Mouse (Mus musculus) adrenal gland, postnatal 10 days (tissue): ENCODE data around the gene Lrsam1. TPM values are rescaled to one million over a fixed set of nuclear protein-coding genes. Genes with fewer than 3 reads are reported as not detected.

Experiments
- DNase-seq: peaks from one replicate; pipeline ENCODE4 v3.0.0; 2021; ENCODE audit warnings: mixed read lengths
- total RNA-seq, 2 experiments: library from RNA; stranded (reverse); gene quantifications; 2 replicates each; pipeline ENCODE4 v1.2.3; 2021

Lrsam1 gene
- total RNA-seq, 2 experiments from 2014 or later = 14.6 to 23.7 TPM

DNA sequence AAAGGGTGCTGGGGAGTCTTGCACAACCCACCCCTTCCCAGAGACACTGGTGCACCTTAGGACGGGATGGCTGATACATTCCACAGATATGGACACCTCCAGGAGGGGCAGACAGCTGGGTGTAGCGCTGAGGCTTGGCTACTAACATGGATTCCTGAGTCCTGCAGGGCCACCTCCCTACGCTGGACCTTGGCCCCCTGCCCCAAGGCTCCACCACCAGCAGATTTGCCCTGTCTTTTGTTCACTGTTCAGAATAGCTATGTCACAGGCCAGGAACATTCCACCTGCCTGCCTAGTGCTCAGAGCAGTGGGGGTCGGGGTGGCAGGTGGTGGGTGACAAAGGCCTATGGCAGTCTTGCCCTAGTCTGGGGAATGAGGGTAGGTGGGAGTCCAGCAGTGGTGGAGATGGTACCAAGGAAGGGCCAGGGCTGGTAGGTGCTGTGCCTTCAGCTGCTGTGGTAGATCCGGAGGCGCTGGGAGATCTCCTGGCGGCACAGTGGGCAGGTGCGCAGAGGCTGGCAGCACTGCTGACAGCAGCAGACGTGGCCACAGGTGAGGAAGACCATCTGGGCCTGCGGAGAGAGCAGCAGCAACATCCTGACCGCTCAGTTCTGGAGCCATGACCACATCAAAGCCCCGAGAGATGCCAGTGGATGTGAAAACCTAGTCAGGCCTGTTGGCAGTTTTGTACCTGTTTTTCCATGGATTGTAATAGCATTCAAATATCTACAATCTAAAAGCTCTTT, 34.9 kb downstream of the Lrsam1 start:
- no peak for DNase-seq

DNA sequence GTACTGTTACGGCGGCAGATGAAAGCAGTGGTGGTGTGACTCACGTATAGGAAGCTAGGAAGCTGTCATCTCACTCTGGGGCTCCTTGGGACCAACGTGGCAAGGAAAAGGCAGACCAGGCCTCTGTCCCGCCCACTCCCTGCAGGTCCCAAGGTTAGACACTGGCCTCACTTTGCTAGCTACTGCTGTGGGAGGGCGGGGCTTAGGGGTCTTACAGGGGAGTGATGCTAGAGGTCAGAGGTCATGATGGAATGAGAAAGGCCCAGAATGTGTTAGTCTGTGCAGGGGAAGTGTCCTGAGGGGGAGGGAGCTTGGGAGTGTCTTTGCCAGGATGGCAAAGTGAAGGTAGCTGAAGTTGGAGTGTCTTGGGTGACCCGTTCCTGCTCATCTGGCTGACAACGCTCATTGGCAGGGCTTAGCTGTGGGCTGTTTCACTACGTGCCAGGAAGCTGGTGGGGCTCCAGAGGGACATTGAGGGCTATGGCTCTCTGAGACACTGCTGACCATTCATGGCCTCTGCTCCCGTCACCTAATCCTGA, 37.0 kb downstream of the Lrsam1 start:
- DNase-seq = no peak

GRCm38 (mm10) chr2:32923551-32924250, 37.7 kb downstream of the Lrsam1 start:
- DNase-seq = no peak

GRCm38 (mm10) chr2:32922564-32922963, 38.9 kb downstream of the Lrsam1 start:
- DNase-seq = no peak

DNA sequence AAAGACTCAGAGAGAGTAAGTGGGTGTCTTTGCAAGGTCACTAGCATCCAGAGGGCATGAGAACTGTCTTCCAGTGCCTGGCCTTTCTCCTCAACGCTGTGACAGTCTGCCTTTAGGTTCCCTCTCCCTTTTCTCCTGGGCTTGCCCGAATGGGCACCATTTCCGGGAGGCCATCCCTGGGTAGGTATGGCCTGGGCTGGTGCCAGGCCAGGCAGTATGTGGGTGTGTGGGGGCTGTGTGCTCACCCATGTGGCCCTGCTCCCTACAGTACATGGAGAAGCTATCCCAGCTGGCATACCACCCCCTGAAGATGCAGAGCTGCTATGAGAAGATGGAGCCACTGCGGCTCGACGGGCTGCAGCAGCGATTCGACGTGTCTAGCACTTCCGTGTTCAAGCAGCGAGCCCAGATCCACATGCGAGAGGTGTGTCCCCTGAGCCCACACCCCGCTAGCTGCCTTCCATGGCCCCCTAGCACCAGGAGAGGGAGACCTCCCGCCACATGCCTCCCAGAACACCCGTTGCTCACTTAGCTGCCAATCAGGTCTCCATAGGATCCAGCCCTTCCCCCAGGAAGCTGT, 39.5 kb downstream of the Lrsam1 start:
- DNase-seq = no peak

DNA sequence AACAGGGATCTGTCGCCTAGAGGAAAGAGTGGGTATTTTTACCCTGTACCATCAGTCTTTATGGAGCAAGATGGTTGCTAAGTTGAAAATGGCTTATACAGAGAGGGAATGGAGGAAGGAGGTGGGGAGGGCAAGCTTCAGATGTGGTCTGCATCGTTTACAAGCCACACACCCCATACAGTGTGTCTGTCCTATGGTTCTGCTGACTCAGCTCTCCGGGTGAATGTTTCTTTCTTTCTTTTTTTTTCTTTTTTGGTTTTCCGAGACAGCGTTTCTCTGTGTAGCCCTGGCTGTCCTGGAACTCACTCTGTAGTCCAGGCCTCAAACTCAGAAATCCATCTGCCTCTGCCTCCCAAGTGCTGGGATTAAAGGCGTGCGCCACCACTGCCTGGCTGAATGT, 40.2 kb downstream of the Lrsam1 start:
- DNase-seq = no peak

- no peak for DNase-seq
These were observed 43.0 kb downstream of the Lrsam1 start for GRCm38 (mm10) chr2:32918391-32918790.

DNA sequence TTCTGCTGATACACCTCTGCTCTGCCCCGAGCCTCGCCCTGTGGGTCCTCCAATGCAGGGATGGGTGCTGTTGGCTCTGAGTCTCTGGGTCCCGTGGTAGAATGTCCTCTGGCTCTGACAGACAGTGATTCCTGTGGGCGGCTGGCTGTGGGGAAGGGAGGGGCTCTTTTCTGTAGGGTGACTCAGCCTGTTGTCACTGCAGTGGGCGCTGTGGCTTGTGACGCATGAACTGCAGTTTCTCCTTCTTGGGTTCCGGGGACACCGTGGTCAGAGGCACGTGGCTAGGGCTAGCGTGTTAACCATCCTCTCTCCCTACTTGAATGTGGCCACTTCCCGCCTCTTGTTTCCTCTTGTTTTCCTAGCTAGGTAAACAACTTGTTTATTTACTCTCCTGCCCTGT, 43.9 kb downstream of the Lrsam1 start:
- DNase-seq = peak; percentile 53

GRCm38 (mm10) chr2:32914896-32915295, 46.5 kb downstream of the Lrsam1 start:
- peak; percentile 68 for DNase-seq

GRCm38 (mm10) chr2:32914362-32914761, 47.1 kb downstream of the Lrsam1 start:
- DNase-seq = peak; percentile 64

GRCm38 (mm10) chr2:32912210-32912804, 49.1 kb downstream of the Lrsam1 start:
- DNase-seq = peak; percentile 89

- DNase-seq = no peak
These were observed 49.7 kb downstream of the Lrsam1 start for GRCm38 (mm10) chr2:32911639-32912182.

DNA sequence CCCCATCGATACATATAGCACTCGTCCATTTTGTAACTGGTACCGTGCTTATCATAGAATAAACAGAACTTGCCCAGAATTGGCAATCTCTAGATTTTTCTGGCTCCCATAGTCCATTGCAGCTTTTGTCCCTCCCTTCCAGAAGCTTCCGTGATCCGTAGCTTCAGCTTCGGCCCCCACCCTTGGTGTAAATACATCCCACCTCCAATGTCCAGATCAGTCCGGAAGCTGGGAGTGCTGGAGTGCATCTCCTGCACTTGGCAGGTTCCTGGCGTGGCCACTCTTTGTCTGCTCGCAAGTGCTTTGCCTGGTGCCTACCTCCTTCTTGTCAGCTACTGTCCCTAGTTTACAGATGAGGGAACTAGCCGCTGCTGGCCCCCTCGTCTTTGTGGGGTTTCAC, 52.6 kb downstream of the Lrsam1 start:
- peak; percentile 21 for DNase-seq

GRCm38 (mm10) chr2:32908272-32908671, 53.1 kb downstream of the Lrsam1 start:
- peak; percentile 56 for DNase-seq

GRCm38 (mm10) chr2:32907442-32907841, 54.0 kb downstream of the Lrsam1 start:
- DNase-seq = no peak

- no peak for DNase-seq
These were observed 56.1 kb downstream of the Lrsam1 start for GRCm38 (mm10) chr2:32905297-32905696.

DNA sequence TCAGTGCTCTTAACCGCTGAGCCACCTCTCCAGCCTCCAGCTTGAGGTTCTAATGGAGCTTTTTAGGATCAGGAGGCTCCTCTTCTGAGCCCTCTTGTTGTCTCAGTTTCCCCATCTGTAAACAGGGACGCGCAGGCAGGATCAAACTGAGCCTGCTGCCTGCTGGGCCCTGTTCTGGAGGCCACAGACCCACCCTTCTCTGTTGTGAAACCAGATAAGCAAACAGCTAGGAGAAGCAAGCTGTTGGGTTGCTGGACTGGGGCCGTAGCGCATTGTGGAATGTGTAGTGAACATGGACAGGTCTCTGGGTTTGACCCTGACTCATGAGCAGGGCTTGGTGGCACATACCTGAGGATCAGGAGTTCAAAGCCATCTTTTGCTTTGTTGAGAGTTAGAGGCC, 56.8 kb downstream of the Lrsam1 start:
- DNase-seq = no peak

GRCm38 (mm10) chr2:32903470-32903869, 57.9 kb downstream of the Lrsam1 start:
- peak; percentile 48 for DNase-seq

GRCm38 (mm10) chr2:32902126-32902525, 59.3 kb downstream of the Lrsam1 start:
- no peak for DNase-seq

DNA sequence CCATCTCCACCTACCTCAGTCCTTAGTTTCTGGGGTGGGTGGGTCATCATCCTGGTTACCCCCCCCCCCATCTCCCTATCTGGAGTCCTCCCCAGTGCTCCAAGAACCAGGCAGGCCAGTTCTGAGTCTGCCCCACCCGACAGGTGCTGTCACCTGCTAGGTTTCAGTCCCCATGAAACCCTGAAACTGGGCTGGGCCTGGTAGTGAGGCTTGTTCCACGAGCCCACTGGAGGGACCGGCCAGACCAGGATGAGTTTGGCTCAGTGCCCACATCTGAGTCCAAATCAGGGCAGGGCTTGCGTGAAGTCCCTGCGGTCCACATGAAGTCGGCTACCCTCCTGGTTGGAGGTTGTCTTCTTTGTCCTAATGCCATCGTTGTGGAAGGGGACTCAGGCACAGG, 62.4 kb downstream of the Lrsam1 start:
- no peak for DNase-seq

GRCm38 (mm10) chr2:32896507-32897147, 64.8 kb downstream of the Lrsam1 start:
- no peak for DNase-seq

DNA sequence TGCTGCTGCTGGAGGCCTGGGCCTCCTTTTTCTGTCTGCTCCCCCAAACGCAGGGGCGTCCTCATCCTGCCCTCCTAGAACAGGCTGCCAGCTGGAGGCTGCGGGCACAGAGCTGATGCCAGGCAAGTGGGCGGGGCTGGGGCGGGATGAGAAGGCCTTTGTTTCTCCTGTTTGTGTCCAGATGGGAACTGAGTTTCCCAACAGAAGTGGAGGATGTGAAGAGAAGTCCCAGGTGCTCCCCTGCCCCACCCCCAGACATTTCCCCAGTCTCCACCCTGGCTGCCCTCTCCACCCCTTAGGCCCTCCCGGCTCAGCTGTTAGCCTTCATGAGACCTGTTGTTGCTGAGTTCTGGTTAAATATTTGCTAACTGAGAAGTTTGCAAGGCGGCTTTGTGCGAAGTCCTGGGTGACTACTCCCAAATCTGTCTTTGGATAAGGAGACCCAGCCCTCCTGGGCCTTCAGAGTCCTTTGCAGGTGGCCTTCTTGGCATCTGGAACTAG, 65.8 kb downstream of the Lrsam1 start:
- no peak for DNase-seq
